Mouse (Mus musculus) brown adipose tissue, adult 24 weeks (tissue): ENCODE data around the gene Psmb3. TPM values are rescaled to one million over a fixed set of nuclear protein-coding genes. Genes with fewer than 3 reads are reported as not detected.
A peak's percentile ranks its signal among the peaks of the same experiment; 100 is the strongest.
"Not testable (repeated sequence)": the region's sequence is repeated elsewhere in the genome, so short reads cannot be mapped to it uniquely, and the experiment has no call there.

ENCODE experiments used
- H3K27ac ChIP-seq: fragments of 200-500 bp; replicated peaks from 2 replicates; pipeline ENCODE4 v1.5.1; 2012; ENCODE audit warnings: low read depth, mild to moderate bottlenecking, low read length
- H3K4me1 ChIP-seq: fragments of 200-500 bp; 2 replicates; pipeline ENCODE4 v1.6.1; 2012; ENCODE audit warnings: low read length, mixed read lengths; ENCODE audit not compliant: control insufficient read depth, insufficient read depth, insufficient read length
- H3K4me3 ChIP-seq: fragments of 200-500 bp; 2 replicates; pipeline ENCODE4 v1.5.1; 2012; ENCODE audit warnings: low read depth, mild to moderate bottlenecking, low read length, moderate library complexity; ENCODE audit not compliant: insufficient read depth
- polyA plus RNA-seq: library from polyadenylated mRNA; stranded (reverse); fragments of >200 nt; gene quantifications from 2 replicates; pipeline ENCODE4 v1.2.4, GENCODE M21; 2012; ENCODE audit not compliant: missing spikeins, insufficient read depth, insufficient read length

Gene Psmb3
- polyA plus RNA-seq, 1 experiment: 364 TPM

DNA sequence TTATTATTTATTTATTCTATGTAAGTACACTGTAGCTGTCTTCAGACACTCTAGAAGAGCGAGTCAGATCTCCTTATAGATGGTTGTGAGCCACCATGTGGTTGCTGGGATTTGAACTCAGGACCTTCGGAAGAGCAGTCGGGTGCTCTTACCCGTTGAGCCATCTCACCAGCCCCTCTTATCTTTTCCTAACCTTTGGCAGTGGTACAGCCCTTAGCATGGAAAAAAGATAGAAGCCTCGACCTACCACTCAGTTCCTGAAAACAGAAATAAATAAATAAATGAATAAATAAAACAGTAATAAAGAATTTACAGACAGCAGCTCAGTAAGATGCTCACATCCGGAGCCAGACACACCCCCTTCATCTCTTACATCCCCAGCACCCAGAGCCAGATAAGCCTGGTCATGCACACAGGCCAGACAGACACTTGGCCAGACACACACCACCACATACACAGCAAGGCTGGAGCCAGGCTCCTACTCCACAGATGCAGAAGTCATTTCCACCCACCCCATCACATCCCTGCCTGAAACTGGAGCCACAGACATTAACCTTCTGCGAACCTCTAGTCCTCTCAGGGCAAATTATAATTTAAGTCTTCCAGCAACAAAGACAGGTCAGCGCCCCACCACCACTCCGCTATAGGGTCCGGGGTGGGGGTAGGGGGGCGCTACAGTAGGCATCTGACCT is 5.9 kb upstream of the Psmb3 start:
- Histone ChIP-seq H3K4me1 (peaks cover 5% of the 10 kb centered on the region), H3K4me3 (no peak overlapping the region)

DNA sequence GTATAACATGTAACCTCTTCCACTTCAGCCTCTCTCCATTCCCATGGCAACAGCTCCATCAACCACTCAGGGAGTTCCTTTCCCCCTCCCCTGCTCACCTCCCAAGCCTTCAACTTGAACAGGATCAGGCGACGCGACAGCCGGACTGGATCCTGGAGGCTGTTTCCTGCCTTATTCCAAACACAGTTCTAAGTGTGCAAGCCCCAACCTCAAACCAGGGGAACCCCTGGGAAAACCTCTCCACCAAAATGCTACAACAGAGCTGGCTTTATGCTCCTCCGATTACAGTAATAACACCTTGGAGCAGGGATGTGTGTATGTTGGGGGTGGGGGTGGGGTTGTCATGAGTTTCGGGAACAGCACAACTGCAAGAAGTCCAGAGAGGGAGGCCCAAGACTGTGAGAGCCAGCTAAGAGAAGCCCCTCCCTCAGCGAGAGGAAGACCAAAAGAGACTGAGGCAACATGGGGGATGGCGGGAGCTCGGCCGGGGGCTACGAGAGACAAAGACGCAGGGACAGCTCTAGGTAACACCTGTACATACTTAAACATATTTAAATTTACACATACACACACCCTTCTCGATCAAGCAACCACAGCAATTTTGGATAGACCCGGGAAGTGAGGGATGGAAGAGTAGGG is 5.2 kb upstream of the Psmb3 start:
- Histone ChIP-seq H3K27ac (no peak overlapping the region), H3K4me1 (peaks cover 5% of the 10 kb centered on the region), H3K4me3 (peak overlapping the region; percentile 72; the same call in 1 of the 2 replicates)

More for the DNA sequence above, 5.9 kb upstream of the Psmb3 start:
- no peak overlapping the region for H3K27ac ChIP-seq

DNA sequence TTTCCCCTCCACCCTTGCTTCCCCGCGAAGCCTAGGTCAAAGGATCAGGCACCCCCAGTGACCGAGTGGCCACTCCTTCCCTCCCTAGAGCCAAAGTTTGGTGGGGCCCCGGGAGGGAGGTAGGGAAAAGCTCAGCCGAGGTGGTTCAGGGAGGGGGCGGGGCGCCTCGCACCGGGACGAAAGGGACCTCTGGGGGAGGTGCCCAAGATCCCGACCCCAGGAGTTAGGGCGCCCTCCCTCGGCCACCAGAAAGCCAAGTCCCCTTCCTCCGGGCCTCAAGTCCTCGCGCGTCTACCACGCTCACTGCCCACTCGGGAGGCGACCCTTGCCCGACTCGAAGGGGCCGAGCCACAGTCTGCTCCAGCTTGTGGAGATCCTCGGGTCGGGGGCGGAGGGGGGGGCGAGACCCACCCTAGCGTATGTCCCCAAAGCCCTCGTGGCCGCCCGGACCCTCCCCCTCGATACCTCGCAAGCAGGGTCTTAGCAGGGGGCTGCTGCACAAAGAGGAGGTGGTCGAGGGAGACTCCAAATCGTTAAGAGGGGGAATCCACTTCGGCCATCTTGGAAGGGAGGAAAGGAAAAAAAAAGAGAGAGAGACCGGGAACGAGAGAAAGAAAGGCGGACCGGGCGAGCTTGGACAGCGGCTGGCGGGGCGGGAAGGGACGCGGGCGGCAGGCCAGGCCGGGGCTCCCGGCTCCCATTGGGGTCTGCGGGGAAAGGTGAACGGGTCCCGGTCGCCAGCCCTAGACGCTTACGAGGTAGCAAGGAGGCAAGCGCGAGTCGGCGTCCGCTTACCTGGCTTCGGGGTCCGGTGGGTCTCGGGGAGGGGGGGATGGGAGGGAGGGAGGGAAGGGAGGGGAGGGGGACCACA is 4.2 kb upstream of the Psmb3 start:
- Histone ChIP-seq H3K4me1 (peaks cover 5% of the 10 kb centered on the region), H3K27ac (no peak overlapping the region), H3K4me3 (peak overlapping the region; percentile 72)

DNA sequence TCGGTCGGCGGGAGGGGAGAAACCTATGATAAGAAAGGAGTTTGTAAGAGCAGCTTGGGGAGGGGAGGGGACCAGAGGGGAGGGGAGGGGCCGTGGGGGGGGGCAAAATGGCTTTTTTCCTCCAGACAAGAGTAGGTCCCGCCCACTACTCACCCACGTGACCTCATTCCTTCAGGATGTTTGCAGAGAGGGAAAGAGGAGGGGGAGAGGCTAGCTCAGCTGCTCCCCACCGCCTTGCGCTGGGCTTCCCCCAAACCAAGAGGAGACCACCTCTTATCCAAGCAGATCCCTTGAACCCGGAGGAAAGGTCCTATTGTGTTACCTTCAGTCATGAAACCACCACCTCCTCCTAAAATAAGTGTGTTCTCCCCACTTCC is 3.6 kb upstream of the Psmb3 start:
- Histone ChIP-seq H3K4me1 (peaks cover 8% of the 10 kb centered on the region), H3K4me3 (peak overlapping the region; percentile 91), H3K27ac (peak overlapping the region; percentile 91)

DNA sequence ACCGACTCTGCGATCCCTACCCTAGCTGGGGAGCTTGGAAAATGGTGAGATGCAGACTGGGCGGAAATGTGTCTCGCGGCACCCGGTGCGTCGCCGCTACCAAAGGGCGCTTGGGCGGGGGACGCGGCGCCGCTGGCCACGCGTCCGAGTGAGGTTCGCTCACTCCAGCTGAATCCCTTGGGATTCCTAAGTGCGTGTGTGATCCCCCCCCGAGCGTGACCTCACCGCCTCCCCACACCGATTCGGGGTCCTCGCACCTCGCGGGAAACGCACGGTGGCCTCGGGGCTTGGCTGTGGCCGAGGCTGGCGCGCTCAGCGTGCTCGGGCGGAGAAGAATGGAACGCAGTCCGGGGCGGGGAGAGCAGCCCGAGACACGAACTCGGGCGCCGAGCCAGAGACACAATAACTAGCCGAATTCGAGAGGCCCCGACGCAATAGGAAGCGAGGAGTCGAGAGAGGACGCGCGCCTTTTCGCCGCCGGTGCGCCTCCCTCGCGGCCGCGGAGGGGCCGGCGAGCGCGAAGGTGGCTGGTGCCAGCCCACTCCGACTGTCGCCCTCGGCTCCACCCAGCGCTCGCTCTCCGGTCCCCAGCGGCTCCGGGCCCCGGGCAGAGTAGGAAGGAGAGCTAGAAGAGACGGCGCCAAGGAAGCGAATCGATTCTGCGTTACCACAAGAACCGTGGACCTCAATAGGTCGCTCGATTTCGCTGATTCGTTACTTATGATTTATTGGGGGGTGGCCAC is 3.0 kb upstream of the Psmb3 start, which contains the start of gene Pcgf2:
Gene Pcgf2, minus strand, starts transcription at position 495 of the 743 bp plus-strand sequence.
- Histone ChIP-seq H3K27ac (peak within 1 kb of the TSS; percentile 91), H3K4me3 (peak within 1 kb of the TSS; percentile 91), H3K4me1 (peaks cover 8% of the 10 kb centered on the region)

DNA sequence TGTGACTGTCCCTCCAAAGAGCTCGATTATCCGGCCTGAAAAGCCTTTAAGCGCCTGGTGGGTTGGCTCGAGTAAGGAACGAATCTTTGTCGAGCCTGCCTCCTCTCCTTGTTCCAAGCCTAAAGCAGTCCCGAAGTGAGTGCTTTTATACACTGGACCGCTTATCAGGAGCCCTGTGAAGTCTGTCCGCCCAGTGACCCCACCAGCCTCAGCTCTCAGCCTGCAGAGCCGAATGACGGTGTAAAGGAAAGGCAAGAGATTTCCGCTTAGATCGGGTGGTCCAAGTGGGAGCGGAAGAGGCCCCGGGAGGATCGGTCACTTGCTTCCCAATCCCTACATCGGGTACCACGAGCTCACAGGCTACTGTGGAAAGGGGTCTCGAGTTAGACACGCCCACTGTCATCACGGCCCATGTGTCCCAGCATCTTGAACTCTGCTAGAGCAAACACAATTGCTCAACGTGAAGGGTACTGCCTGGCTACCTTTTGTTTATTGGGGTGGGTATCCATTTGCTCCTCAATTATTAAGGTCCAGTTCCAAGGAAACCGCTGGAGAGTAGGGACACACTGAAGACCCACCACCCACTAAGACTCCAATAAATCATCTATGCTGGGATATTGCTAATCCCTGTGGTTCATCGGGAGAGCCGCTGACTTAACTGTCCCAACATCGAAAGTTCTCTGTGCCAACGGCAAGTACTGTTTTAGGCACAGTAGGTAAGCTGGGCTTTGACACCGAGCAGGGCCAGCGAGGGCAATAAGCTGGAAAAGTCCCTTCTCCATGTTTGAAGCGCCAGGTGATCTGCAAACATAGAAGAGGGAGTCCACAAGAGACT is 2.2 kb upstream of the Psmb3 start:
- peak overlapping the region; percentile 91 for H3K27ac ChIP-seq
- peak overlapping the region; percentile 91 for H3K4me3 ChIP-seq
- peaks cover 8% of the 10 kb centered on the region for H3K4me1 ChIP-seq

DNA sequence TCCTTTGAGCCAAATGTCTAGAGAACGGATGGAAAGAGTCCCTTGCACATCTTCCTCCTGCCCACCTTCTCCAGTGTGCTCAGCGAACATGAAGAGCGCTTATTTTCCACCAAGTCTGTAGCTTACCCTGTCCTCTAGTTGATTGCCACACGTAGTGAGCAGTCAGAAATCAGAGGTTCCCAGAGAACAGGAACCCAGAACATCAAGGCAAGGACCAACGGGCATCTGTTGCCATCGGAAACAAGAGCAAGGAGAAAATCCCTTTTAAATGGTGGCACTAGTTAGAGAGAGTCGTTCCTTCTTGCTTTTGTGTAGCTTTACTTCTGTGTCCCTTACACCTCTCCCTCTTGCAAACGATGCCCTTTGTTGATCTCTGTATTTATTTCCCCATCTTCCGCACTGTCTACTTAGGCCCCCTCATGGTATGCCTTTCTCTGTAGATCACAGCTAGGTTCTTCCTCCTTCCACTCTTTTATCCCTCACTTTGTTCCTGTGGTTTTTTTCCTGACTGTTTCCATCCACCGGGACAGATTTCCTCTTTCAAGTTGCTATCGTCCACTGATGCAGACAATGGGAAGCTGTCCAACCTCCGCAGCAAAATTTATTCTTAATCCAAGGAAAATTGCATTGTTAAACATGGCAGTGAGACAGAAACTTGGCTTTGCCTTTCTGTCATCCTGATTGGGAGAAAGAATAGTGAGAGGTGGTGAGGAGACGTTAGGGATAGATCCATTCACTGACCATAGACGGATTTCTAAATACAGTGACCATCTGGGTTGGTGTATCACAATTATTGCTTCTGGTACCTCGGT is 1.4 kb upstream of the Psmb3 start:
- peaks cover 8% of the 10 kb centered on the region for H3K4me1 ChIP-seq
- H3K27ac ChIP-seq: no peak overlapping the region
- peak overlapping the region; percentile 7; the same call in 1 of the 2 replicates for H3K4me3 ChIP-seq

DNA sequence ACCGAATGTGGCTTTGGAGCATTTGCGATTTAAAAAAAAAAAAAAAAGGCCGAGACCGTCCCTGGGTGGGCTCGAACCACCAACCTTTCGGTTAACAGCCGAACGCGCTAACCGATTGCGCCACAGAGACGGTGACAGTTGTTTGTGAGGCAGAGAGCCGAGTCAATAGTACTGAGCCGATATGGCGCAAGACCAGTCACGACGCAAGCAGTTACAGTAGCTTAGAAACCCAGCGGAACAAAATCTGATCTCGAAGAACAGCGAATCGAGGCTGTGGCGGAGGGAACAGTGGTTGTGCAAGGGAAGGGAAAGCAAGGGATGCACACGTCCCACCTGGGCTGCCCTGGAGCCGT is 830 bp upstream of the Psmb3 start:
- Histone ChIP-seq H3K27ac (no peak overlapping the region), H3K4me1 (peaks cover 8% of the 10 kb centered on the region), H3K4me3 (peak overlapping the region; percentile 68)

DNA sequence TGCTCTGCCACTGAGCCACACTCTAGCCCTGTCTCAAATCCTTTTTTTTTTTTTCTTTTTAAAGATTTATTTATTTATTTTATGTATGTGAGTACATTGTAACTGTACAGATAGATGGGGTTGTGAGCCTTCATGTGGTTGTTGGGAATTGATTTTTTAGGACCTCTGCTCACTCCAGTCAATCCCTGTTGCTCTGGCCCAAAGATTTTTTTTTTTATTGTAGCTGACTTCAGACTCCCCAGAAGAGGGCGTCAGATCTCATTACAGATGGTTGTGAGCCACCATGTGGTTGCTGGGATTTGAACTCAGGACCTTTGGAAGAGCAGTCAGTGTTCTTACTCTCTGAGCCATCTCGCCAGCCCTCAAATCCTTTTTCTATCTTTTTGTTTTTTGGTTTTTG is 6.9 kb downstream of the Psmb3 start:
- H3K4me1 ChIP-seq, H3K27ac ChIP-seq: not testable (repeated sequence)

DNA sequence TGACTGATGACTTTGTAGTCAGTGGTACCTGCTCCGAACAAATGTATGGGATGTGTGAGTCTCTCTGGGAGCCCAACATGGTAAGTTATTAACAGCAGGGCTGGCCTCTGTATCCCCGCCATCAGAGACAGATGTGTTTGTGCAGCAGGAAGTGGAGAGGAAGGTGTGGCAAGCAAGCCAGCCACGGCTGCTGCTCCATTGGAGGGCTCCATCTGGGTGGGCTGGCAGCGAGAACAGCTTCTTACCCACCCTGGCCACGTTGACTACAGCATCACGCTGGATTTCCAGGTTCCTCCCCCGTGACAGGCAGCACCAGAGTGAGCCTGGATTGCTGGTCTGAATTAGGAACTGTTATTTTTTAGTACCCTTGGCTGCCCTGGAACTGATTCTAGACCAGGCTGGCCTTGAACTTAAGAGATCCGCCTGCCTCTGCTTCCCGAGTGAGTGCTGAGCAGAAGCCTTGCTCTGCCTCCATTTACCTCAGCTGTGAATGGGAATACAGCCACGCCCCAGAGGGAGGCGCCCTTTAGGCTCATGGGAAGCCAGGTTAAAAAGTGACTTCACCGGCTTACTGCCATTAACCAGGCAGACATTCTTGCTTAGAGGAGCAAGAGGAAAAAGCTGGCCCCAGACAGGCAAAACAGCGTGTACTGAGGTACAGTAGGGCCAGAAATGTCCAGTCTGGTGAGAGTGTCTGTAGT is 8.2 kb downstream of the Psmb3 start:
- Histone ChIP-seq H3K4me3 (no peak overlapping the region), H3K27ac (no peak overlapping the region), H3K4me1 (no peaks in the 10 kb centered on the region)

More for the DNA sequence above, 6.9 kb downstream of the Psmb3 start:
- not testable (repeated sequence) for H3K4me3 ChIP-seq

DNA sequence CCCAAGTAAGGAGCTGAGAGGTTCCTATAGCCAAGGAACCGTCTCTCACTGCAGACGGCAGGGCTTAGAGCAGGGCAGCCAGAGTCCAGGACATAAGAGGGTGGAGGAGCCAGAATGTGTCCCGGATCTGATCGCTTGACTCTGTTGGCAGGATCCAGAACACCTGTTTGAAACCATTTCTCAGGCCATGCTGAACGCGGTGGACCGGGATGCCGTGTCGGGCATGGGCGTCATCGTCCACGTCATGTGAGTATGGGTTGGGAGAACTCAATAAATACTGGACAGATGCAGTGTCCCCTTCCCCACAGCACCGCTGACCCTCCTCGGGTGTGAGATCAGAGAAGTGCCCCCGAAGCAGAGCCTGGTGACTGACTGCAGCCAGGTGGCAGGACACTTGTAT is 9.1 kb downstream of the Psmb3 start:
- H3K4me3 ChIP-seq: no peak overlapping the region
- H3K4me1 ChIP-seq: no peaks in the 10 kb centered on the region
- no peak overlapping the region for H3K27ac ChIP-seq

DNA sequence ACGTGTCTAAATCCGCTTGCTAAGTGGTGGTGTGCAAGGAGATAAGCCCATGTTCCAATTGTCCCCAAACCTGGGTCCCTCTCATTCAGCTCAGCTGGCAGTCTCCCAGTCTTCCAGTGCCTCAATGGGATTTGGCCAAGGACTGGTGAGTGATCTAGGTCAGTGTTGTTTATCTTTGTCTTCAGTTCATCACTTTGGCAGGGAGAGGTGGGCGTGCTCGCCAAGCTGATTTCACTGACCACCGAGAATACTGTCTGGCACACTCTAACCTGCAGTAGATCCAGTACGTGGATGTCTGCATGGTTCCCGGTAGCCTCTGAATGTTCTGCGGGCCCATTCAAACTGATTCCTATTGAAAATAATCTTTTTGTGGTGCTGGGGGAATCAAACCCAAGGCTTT is 10.7 kb downstream of the Psmb3 start:
- Histone ChIP-seq H3K4me1 (no peaks in the 10 kb centered on the region), H3K27ac (no peak overlapping the region), H3K4me3 (no peak overlapping the region)

DNA sequence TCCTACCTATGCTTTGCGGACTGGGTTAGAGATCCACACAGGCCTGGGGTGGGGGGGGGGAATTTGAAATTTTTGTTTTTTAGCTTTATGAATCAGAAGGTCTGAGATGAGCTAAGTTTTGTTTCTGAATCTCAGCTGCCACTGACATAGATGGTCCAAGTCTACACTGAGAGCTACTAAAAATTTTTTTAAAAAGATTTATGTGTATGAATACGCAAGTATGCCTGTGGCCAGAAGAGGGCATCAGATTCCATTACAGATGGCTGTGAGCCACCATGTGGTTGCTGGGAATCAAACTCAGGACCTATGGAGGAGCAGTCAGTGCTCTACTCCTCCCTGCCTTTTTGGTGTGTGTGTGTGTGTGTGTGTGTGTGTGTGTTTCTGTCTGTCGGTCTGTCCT is 11.2 kb downstream of the Psmb3 start:
- Histone ChIP-seq H3K27ac (no peak overlapping the region), H3K4me3 (no peak overlapping the region), H3K4me1 (no peaks in the 10 kb centered on the region)
